Mouse (Mus musculus) erythroblast, adult 5-6 weeks (primary cell): ENCODE data around the gene Tram2. TPM values are rescaled to one million over a fixed set of nuclear protein-coding genes. Genes with fewer than 3 reads are reported as not detected.

Experiments used
- ATAC-seq: replicated peaks from 2 replicates; pipeline ENCODE4 v1.8.0; 2016; ENCODE audit warnings: moderate number of reproducible peaks, mild to moderate bottlenecking, moderate TSS enrichment, inconsistent platforms; ENCODE audit not compliant: poor library complexity, low FRiP score, severe bottlenecking
- total RNA-seq, 2 experiments: library from RNA; stranded (forward) in 1 of 2; stranded (reverse) in 1 of 2; fragments of 150-400 nt in 1 of 2; fragments of 200-764, 138-1000 nt in 1 of 2; gene quantifications; 2 replicates each; pipeline versions ENCODE4 v1.2.3 to v1.2.4; 2015 to 2017; ENCODE audit warnings: low replicate concordance in 2 of 2

Tram2 gene
- total RNA-seq, 2 experiments from 2014 or later, result 0.34 to 1.7 TPM

DNA sequence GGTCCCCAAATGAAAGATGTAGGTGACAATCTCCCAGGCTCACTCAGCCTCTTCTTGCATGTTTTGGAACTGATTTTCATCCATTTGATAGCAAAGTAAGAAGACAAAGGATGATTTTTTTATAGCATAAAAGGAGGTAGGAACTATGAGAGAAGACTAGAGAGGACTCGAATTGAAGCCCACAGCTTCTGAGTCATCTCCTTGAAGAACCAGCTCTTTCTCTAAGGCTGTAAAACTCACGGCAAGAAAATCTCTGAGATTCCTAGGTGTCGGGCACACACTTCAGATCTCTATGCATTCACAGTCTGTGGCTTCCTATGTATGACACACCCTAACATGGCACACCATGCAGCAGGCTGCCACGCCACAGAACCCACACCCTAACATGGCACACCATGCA, 50.0 kb downstream of the Tram2 start:
- no peak for ATAC-seq

DNA sequence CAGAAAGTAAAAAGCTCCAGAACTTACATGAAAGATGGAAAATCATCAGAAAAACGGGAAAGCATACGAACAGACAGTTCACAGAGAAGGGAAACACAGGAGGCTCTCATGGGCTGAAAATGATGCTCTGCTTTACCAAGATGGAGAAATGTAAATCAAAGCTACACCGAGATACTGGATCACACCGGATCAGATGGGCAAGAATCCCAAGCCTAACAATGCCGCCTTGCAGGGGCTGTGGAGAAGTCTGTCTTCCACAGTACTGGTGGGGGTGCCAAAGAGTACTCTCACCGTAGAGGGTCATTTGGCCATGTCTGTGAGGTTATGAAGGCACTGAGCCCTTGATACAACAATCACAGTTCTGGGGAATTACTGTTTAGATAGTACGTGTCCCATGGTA, 52.5 kb downstream of the Tram2 start:
- no peak for ATAC-seq

DNA sequence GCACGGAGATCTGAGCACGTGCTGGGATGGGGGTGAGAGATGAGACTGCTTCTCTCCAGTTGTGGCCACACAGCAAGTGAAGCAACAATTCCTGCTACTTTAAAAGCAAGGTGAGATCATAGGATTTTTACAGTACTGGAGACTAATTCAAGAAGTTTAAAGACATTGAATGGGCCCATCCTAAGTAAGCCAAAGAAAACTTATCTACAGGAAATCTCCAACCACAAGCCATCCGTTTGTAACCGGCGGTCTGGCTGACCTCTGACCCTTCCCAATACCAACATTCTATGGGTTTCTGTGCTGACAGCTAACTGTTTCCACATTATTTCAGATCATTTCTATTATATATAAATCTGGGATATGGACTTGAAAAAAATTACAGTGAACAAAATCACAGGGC, 53.8 kb downstream of the Tram2 start:
- ATAC-seq, result no peak

DNA sequence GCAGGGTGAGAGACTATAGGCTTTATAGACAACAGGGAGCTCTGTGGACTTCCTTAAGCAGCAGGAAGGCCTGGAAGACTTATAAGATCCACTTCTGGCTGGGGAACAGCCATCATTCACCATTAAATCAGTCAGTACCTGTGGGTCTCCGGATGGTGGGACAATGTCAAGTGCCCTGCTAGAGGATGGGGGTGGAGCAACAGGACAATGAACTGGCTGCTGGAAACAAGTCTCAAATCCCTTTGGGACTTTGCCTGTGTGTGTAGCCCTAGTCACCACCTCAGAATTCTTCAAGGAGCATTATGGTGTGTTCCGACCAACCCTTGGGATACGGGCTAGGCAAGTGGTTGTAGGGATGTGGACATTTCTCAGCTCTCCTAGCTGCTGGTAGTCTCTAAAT, 55.9 kb downstream of the Tram2 start:
- no peak for ATAC-seq

DNA sequence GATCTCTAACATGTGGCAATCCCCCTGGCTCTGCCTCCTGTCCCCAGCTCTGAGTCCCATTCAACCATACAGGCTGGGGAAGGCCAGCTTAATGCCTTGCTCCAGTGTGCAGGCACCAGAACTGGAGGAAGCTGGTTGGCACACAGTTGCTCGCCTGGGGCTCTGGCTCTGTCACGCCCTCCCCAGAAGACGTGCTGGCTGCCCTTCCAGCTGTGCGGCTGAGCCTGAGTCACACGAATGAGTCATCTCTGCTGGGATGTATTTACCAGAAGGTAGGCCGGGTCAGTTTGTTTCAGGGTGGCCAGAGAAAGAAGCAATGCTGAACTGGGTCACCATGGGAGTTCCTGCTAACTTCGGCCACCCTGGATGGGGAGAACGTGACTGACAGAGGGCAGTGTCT, 64.6 kb downstream of the Tram2 start:
- ATAC-seq, result no peak

DNA sequence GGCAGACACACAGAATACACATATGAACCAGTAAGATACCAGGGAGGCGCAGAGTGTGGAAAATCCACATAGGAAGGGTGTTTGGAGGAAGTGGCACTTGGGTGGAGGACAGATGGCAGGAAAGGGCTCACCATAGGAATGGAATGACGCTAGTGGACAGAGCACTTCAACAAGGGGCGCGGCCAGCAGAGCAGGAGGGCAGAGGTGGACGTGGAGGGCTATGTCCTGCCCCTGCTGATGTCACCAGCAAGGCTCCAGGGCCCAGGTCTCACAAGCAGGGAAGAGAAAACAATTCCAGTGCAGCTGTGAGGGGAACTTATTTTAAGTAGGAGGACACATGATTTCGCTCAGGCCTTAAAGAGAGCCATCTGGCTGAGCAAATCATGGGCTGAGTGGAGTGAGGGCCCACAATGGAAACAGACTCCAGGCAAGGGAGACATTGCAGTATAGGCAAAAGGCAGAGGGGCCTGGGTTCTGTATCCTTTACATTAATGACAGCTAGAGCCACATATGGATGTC, 68.7 kb downstream of the Tram2 start:
- no peak for ATAC-seq

DNA sequence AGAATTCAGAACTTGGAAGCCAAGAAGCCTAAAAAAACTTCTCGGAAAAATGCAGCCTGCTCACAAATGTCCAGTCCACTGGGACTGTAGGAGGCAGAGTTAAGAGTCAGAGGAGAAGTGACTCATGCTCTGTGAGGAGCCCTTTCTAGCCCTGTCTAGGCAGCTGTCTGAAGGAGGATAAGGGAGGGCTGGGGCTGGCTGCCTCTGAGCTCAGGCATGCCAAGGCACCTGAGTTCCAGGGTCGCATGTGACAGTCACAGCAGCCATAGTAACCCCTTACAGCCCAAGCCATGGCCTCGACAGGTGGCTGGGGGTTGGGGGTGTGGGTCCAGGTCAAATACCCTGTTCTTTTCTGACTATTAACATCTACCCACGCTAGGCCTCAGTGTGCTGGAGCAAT, 70.1 kb downstream of the Tram2 start:
- ATAC-seq, result no peak

DNA sequence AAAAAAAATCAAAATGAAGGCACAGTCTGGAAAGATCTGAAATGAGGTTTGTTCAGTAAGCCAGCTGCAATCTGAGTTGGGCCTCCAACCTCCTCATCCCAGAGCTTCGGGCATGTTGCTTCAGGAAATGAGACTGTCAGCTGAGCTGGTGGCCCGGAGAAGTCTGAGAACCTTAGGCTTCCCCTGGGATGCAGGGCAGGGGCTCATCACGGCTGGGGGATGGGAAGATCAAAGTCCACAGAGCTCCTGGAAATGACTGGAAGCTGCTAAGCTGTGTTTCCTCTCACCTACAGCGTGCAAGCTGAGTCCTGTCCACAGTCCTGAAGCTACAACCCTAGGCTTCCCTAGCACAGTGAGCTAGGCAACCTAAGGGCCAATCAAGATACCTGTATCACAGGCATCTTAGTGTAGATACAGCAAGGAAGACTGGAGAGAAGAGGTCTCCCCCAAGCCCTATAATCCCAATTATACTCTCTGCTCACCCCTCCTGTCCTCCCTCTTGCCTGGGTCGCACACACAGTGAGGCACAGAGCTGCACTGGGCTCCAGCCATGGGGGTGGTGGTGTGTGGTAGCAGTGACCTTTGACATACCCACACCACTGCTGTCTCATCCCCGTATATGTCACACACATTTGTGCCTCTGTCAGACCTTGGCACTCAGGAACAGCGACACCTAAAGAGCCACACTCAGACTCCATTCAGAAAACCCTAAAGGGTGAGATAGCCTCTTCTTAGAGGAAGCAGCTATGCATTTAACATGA, 70.9 kb downstream of the Tram2 start:
- no peak for ATAC-seq

DNA sequence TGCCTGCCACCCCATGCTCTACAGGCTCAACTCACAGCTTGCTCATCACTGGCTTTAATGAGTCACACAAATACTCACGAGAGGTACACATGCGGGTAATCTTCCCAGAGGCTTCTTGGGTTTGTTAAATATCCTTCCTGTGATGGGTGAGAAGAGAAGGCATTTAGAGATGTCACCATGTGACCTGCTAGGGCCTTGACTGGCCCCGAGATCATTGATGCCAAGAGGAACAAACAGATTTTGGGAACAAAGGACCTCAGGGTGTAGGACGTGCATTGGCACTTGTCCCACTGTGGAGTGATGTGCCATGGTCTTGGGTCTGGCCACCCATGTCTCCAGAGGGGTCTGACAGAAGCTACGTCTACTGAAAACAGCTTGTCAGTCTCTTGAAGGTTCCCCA, 72.3 kb downstream of the Tram2 start:
- no peak for ATAC-seq

DNA sequence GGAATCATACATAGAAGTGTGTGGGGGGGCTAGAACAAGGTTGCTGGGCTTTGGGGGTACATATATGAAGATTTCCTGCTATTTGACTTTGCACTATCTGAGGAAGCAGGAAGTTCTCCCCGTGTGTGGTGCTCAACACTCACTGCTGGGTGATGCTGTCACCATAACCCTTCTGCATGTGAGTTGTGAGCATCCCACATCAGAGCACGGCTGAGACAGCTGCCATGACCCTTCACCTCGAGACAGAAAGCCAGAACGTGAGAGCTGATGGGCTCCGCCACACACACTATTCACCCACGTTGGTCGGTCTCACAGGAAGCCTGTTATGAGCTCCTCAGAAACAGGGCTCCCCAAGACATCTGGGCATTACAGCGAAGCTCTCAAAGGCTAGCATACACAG, 74.4 kb downstream of the Tram2 start:
- ATAC-seq, result no peak

DNA sequence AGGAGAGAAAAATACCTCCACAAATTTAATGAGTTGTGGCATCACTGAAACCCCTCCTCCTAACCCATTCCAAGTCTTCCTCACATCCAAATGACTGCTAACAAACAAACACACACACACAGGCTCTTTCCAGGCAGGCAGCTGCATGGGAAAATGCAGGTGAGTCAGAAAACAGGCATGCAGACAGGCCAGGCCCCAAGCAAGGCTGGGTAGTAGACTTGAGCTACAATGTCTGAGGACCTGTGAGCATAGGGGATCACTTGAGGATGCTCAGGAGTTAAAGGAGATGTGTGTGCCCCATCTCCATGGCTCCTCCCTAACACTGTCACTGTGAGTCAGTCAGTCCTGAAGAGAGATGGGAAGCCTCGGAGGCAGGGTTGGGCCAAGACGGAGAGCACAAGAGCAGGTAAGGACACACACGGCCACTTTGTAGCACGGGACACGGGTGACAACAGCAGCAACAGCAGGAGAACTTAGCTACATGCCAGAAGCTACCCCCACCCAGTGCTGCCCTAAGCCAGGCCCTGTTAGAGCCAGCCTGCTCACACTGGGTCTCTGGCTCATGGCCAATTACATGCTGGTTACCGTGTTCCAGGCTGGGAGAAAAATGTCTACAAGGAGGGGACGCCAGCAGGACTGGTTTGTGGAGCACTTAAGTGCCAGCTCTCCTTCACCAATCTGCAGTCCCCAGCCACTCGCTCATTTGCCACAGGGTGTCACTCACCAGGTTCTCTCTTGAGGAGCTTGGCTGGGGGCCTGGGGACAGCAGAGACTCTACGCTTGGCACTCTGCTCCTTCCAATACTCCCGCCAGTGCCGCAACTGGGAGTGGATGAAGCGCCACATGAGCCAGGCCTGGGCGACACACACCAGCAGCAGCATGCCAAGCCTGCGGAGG, 76.5 kb downstream of the Tram2 start:
- no peak for ATAC-seq

DNA sequence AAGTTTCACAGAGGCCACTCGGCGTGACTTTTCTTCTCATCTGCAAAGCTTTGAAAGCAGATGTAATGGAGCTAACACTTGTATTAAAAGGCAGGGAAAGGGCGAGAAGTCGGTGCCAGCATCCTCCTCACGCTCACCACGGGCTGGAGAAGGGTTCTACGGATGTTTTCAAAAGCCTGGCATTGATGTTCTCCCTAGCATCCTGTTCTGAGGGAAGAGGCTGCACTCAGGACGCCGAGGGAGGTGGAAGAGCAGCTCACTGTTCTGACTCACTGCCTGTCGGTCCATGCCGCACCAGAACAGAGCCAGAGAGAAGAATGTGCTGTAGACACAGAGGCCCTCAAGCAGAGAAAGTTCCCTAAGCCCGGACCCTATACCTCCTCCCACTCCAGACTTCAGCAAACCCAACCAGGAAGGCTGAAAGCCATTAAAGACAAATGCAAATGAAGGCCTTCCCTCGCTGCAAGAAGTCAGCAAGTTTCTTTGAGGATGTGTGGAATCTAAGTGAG, 81.1 kb downstream of the Tram2 start:
- ATAC-seq, result no peak

DNA sequence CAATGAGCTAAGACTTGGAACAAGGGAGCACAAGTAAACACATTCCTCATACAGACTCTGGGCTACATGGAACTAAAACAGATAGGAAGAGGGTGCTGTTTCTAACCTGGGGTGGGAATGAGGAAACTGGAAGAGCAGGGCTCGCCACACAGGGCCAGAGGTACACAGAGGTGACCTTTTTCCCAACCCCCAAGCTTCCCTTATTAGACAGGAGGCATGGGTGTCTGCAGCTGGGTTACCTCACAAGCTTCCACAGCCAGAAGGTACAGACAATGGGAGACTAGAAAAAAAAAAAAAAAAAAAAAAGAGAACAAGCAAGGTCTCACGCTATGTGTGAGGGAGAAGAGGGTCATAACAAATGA, 81.7 kb downstream of the Tram2 start:
- no peak for ATAC-seq

DNA sequence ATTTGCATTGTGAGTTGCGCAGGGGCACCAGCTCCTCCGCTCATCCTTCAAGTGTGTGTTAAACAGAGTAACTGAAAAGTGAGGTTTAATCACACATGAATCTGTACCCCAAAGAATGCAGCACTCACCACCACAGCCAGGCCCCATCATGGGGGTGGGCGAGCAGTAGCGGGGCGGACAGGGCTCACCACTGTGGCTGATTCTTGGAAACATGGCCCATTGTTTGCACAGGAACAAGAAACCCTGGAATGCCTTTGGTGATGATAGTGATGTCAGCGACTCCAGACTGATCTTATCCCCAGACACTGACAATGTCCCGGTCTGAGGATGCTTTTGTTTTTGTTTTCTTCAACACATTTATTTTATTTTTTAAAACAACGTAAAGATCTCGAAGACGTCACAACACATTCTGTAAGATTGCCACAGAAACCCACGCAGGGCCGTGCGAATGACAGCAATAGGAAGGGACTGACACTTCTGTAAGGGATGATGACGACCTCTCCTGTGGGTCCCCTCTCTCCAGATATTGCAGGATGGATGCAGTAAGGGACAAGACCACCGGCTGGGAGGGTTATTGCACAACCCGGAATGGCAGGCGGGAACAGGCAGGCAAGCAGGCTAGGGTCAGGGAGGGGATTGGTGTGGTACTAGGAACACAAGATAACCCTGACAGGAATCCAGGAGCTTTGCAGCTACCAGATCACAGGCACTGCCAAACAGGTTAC, 82.3 kb downstream of the Tram2 start:
- no peak for ATAC-seq

DNA sequence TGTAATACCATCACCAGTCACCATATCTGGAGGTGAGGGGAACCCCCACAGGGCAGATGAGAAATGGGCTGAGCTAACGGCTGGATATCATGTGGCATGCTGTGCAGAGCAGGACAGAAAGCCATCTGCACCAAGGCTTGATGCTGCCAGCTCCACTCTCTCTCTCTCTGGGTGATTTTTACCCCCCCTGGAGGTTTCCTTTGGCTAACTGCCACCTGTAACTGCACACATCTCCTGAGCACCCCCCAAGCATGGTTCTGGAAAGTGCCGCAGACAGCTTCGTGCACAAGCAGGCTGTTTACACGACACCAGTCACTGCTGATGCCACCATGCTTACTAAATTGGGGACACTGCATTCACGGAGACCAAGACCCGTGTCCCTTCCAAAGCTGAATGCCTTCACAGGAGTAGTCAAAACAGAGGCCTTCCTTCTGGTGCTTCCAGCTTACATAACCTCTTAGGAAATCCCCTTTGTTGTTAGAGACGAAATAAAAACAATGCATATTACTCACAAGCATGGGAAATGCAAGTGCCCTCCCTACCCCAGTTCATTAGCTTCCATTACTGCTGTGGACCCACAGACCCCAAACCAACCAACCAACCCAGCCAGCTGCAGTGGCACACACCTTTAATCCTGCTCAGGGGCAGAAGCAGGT, 83.6 kb downstream of the Tram2 start:
- ATAC-seq, result no peak

DNA sequence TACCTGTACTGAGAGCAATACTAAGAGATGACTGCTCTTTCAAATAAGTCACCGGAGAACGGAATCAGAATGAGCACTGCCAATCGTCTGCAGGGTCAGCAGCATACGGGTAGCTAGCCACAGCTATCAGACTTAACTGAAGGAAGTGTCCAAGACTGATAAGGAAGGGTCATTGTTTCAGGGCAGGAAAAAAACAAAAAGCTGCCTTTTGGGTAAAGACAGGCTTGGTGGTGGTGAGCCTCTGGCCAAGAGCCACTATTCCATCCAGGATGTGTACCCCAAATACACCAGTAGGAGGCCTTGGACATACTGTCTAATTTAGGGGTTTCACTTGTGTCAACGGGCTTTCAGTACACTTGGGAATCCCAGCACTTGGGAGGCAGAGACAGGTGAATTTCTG, 84.7 kb downstream of the Tram2 start:
- no peak for ATAC-seq

DNA sequence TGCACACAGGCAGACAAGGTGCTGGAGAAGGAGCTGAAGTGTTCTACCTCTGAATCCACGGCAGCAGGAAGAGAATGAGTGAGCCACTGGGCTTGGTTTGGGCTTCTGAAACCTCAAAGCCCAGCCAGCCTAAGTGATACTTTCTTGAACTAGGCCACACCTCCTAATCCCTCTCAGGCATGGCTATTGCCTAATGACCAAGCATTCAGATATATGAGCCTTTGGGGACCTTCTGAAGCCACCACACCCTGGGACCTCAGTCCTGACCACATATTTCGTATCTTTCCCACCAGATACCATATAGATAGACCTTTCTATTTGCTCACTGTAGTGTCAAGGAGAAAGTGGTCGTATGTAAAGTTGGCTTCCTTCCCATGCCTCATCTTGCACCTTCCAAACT, 85.3 kb downstream of the Tram2 start:
- no peak for ATAC-seq

DNA sequence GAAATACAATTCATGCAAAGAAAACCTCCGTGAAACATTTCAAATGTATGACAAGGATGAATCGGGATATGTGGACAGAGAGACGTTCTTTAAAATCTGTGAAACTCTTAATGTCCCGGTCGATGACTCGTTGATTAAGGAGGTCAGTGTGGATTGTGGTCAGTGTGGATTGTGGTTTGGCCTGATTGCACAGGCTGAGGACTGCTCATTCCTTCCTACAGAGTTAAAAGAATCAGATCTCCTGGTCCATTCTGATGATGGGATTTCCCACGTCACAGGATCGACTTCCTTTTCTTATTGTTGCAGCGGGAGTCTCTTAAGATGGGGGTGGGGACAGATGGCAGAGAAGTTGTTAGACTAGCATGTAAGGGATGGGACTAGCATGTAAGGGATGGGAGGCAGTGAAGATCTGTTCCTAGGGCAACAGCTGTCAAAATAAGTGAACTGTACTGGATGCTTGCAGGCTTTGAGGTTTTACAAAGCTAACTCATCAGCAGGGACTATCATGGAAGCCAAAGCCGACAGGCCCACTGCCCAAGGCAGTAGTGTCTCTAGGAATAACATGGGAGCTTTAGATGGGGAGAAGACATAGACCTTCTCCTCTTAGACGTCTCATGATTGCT, 89.5 kb downstream of the Tram2 start:
- no peak for ATAC-seq

DNA sequence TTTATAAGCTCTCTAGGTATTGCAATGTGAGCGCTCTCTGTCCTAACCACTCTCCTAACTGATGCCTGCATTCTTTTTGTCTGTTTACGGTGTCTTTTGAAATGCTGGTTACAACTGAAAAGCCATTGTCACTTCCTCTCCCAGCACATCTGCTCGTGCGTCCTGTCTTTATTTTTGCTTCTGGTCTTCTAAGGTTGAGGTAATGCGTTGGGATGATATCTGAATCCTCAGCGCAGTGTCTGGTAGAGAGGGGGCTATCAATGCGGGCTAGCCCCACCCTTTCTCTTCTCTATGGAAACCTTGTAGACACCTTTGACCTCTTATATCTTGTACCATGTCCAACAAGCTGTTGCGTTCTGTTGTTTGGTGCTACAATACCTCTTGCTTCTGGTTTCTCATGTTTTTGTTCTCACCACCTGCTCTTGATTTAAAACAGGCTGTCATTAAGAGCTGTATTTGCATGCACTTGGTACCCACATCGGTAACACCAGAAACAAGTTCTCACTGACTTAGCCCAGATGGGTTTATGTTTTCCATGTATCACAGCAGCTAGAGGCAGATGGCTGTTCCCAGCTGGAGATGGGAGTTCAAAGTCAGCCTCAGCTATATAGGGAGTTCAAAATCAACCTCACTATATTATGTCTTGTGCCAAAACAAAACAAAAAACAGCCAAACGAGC, 92.5 kb downstream of the Tram2 start:
- ATAC-seq, result no peak
